Mouse (Mus musculus) ES-CJ7 (cell line): Measurements from ENCODE around the gene Gm4216.
"Not testable (repeated sequence)": the region's sequence is repeated elsewhere in the genome, so short reads cannot be mapped to it uniquely, and the experiment has no call there.

Experiments used
- DNase-seq: peaks from one replicate; pipeline ENCODE4 v3.0.0; 2011; ENCODE audit warnings: low read depth, low spot score

Gm4216 gene

DNA sequence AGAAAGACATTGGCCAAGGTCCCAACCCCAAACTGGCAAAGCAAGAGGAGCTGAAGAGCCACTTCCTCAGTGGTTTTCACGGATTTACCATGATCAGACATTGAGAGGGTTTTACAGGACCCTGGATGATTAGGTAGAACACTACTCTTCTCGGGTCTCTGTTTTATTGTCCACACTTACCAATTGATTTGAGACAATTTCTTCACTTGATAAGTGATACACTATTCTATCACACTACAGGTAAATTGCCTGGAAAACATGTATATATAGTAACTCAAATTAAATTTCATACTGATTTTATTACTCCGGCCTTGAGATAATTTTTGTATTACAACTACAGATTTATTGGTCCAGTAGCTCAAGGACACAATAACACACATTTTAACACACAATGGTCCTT lies at the start of gene Gm4216:
Gene Gm4216, minus strand, starts transcription at position 101 of the 400 bp plus-strand sequence.
- DNase-seq, result not testable (repeated sequence)

DNA sequence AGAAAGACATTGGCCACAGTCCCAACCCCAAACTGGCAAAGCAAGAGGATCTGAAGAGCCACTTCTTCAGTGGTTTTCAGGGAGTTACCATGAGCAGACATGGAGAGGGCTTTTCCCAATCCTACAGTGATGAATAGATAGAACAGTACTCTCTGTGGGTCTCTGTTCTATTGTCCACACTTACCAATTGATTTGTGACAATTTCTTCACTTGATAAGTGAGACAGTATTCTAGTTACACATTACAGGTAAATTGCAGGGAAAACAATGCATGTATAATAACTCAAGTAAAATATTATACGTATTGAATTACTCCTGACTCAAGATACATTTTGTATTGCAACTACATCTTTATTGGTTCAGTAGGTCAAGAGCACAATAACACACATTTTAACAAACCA lies 47.6 kb upstream of the Gm4216 start, which contains the start of gene Gm8720:
Gene Gm8720, minus strand, starts transcription at position 101 of the 400 bp plus-strand sequence.
- DNase-seq, result not testable (repeated sequence)

DNA sequence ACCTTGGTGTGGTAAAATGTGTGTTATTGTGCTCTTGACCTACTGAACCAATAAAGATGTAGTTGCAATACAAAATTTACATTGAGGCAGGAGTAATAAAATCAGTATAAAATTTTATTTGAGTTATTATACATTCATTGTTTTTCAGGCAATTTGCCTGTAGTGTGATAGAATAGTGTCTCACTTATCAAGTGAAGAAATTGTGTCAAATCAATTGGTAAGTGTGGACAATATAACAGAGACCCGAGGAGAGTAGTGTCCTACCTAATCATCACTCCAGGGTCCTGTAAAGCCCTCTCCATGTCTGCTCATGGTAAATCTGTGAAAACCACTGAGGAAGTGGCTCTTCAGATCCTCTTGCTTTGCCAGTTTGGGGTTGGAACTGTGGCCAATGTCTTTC lies 35.5 kb upstream of the Gm4216 start, which contains the start of gene Vmn1r163:
Gene Vmn1r163, plus strand, starts transcription at position 301 of the 400 bp plus-strand sequence.
- DNase-seq, result not testable (repeated sequence)

DNA sequence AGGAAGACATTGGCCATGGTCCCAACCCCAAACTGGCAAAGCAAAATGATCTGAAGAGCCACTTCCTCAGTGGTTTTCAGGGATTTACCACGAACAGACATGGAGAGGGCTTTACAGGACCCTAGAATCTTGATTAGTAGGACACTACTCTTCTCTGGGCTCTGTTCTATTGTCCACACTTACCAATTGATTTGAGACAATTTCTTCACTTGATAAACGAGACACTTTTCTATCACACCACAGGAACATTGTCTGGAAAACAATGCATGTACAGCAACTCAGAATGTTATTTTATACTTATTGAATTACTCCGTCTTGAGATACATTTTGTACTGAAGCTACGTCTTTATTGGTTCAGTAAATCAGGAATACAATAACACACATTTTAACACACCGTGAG lies 35.1 kb downstream of the Gm4216 start, which contains the start of gene Gm4214:
Gene Gm4214, minus strand, starts transcription at position 101 of the 400 bp plus-strand sequence.
- DNase-seq, result not testable (repeated sequence)
